Mouse (Mus musculus): ENCODE data around the gene Olfr827.

DNA sequence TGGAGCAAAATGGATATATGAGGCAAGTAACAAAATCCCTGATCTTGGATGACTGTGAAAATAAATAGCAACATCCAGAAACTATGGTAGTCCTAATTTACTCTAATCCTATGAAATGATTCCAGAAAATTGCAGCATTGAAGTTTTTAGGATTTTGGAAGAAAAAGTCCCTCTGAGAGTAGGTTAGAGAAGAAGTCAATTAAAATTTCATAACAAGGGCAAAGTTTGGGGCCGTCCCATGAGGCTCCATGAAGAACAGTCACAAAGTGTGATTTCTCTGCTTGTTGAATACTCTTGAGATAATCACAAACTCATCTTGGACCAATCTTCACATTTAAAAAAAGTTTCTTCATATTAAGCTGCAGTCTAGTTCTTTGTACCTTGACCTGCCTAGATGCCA is at the start of gene Olfr827:
- TF ChIP-seq MAFK (IDR thresholded peaks at IDR 0.05; ENCODE audit: insufficient read depth, low read depth, low read length) (no peak), HCFC1 (IDR thresholded peaks at IDR 0.05; ENCODE audit: borderline replicate concordance, insufficient read depth, low read length) (no peak), ZC3H11A (IDR thresholded peaks at IDR 0.05; ENCODE audit: borderline replicate concordance, low read depth, low read length) (no peak), CHD2 (IDR thresholded peaks at IDR 0.05; ENCODE audit: low read depth, low read length) (no peak)
